Mouse (Mus musculus) CH12.LX (cell line): ENCODE results near the gene Agpat2. TPM values are rescaled to one million over a fixed set of nuclear protein-coding genes. Genes with fewer than 3 reads are reported as not detected.

Experiments
- DNase-seq: peaks from one replicate; pipeline ENCODE4 v3.0.0-alpha.2; 2013; ENCODE audit errors: extremely low read depth
- H3K27ac ChIP-seq: 2 replicates; pipeline ENCODE4 v1.5.1; 2012; ENCODE audit warnings: low read depth, mild to moderate bottlenecking, control low read depth, moderate library complexity; ENCODE audit not compliant: insufficient read depth
- H3K27me3 ChIP-seq: replicated peaks from 2 replicates; pipeline ENCODE3; 2012; ENCODE audit warnings: inconsistent platforms
- H3K36me3 ChIP-seq, 2 experiments: replicated peaks in 1 of 2; 2 replicates each; pipeline versions ENCODE3 to v1.6.1; 2012; ENCODE audit warnings: inconsistent platforms in 1 of 2, low read length in 1 of 2, mild to moderate bottlenecking in 1 of 2, mixed read lengths in 1 of 2, moderate library complexity in 1 of 2; ENCODE audit not compliant: control insufficient read depth in 1 of 2, insufficient read depth in 1 of 2
- H3K4me1 ChIP-seq, 2 experiments: 2 replicates each; pipeline ENCODE4 v1.6.1; 2012; ENCODE audit warnings: inconsistent platforms in 1 of 2, moderate library complexity in 1 of 2; ENCODE audit not compliant: insufficient read depth in 2 of 2, control insufficient read depth in 1 of 2
- H3K4me2 ChIP-seq: 2 replicates; pipeline ENCODE4 v1.6.1; 2012; ENCODE audit warnings: low read depth, mild to moderate bottlenecking, control low read depth; ENCODE audit not compliant: poor library complexity, insufficient read depth, severe bottlenecking
- H3K4me3 ChIP-seq, 3 experiments: fragments of 150-350 bp in 1 of 3; sonication (generic) in 1 of 3; replicated peaks in 1 of 3; 2 replicates each; pipeline versions ENCODE3 to v1.5.1; 2011 to 2012; ENCODE audit warnings: low read depth in 2 of 3, low read length in 2 of 3, mild to moderate bottlenecking in 2 of 3, moderate library complexity in 2 of 3, control low read depth in 1 of 3, improper control_type of control experiment in 1 of 3, inconsistent platforms in 1 of 3, mixed read lengths in 1 of 3; ENCODE audit not compliant: poor library complexity in 1 of 3
- H3K79me2 ChIP-seq: replicated peaks from 2 replicates; pipeline ENCODE4 v1.6.1; 2012; ENCODE audit warnings: mild to moderate bottlenecking, moderate library complexity; ENCODE audit not compliant: control insufficient read depth, poor library complexity, insufficient read depth, severe bottlenecking; ENCODE audit errors: extremely low read depth
- H3K9ac ChIP-seq: 2 replicates; pipeline ENCODE4 v1.6.1; 2012; ENCODE audit warnings: low read depth, mild to moderate bottlenecking, control low read depth, moderate library complexity; ENCODE audit not compliant: insufficient read depth
- H3K9me3 ChIP-seq: replicated peaks from 2 replicates; pipeline ENCODE3; 2012; ENCODE audit warnings: low read length, inconsistent platforms, mixed read lengths
- CHD1 ChIP-seq: IDR thresholded peaks from 2 replicates; pipeline ENCODE4 v1.6.1; 2012; ENCODE audit warnings: low read depth, low read length, improper control_type of control experiment, inconsistent platforms
- E2F4 ChIP-seq: IDR thresholded peaks from 2 replicates; pipeline ENCODE4 v1.6.1; 2011; ENCODE audit warnings: low read depth, low read length, improper control_type of control experiment; ENCODE audit not compliant: insufficient replicate concordance
- ELF1 ChIP-seq: IDR thresholded peaks from 2 replicates; pipeline ENCODE4 v1.6.1; 2014; ENCODE audit warnings: low read depth, mild to moderate bottlenecking, inconsistent platforms, low read length, improper control_type of control experiment
- GABPA ChIP-seq: IDR thresholded peaks from 2 replicates; pipeline ENCODE4 v1.6.1; 2012; ENCODE audit warnings: low read depth, low read length, improper control_type of control experiment, inconsistent platforms; ENCODE audit not compliant: insufficient replicate concordance
- JUN ChIP-seq: IDR thresholded peaks from 2 replicates; pipeline ENCODE4 v1.6.1; 2011; ENCODE audit warnings: low read depth, mild to moderate bottlenecking, low read length, improper control_type of control experiment, moderate library complexity; ENCODE audit not compliant: insufficient read depth
- KAT2A ChIP-seq: IDR thresholded peaks from 2 replicates; pipeline ENCODE4 v1.6.1; 2012; ENCODE audit warnings: low read length, improper control_type of control experiment, inconsistent platforms; ENCODE audit not compliant: insufficient replicate concordance
- MAZ ChIP-seq: IDR thresholded peaks from 2 replicates; pipeline ENCODE4 v1.6.1; 2012; ENCODE audit warnings: low read depth, mild to moderate bottlenecking, inconsistent platforms, low read length, improper control_type of control experiment, moderate library complexity
- MYC ChIP-seq: IDR thresholded peaks from 2 replicates; pipeline ENCODE4 v1.6.1; 2011; ENCODE audit warnings: low read depth, mild to moderate bottlenecking, improper control_type of control experiment, low read length
- NELFE ChIP-seq: IDR thresholded peaks from 2 replicates; pipeline ENCODE4 v1.6.1; 2011; ENCODE audit warnings: low read depth, low read length, improper control_type of control experiment
- PAX5 ChIP-seq: IDR thresholded peaks from 2 replicates; pipeline ENCODE4 v1.6.1; 2012; ENCODE audit warnings: low read length, inconsistent platforms, mixed read lengths
- POLR2A ChIP-seq: IDR thresholded peaks from 2 replicates; pipeline ENCODE4 v1.6.1; 2011; ENCODE audit warnings: low read depth, mild to moderate bottlenecking, improper control_type of control experiment, low read length
- POLR2AphosphoS2 ChIP-seq: IDR thresholded peaks from 2 replicates; pipeline ENCODE4 v1.6.1; 2011; ENCODE audit warnings: low read depth, low read length, improper control_type of control experiment
- RAD21 ChIP-seq: IDR thresholded peaks from 2 replicates; pipeline ENCODE4 v1.6.1; 2011; ENCODE audit warnings: low read depth, mild to moderate bottlenecking, low read length, improper control_type of control experiment, moderate library complexity
- RCOR1 ChIP-seq: conservative IDR thresholded peaks from 2 replicates; pipeline ENCODE4 v1.6.1; 2012; ENCODE audit warnings: low read depth, mild to moderate bottlenecking, inconsistent platforms, low read length, improper control_type of control experiment
- SIN3A ChIP-seq: IDR thresholded peaks from 2 replicates; pipeline ENCODE4 v1.6.1; 2012; ENCODE audit warnings: low read length, improper control_type of control experiment, inconsistent platforms
- SMC3 ChIP-seq: IDR thresholded peaks from 2 replicates; pipeline ENCODE4 v1.6.1; 2011; ENCODE audit warnings: low read depth, low read length, improper control_type of control experiment
- TBP ChIP-seq: conservative IDR thresholded peaks from 2 replicates; pipeline ENCODE4 v1.6.1; 2011; ENCODE audit warnings: low read depth, low read length, improper control_type of control experiment
- TCF12 ChIP-seq: IDR thresholded peaks from 2 replicates; pipeline ENCODE4 v1.6.1; 2014; ENCODE audit warnings: low read depth, mild to moderate bottlenecking, inconsistent platforms, low read length, improper control_type of control experiment
- USF1 ChIP-seq: IDR thresholded peaks from 2 replicates; pipeline ENCODE4 v1.6.1; 2014; ENCODE audit warnings: low read depth, mild to moderate bottlenecking, inconsistent platforms, low read length, improper control_type of control experiment
- USF2 ChIP-seq: conservative IDR thresholded peaks from 2 replicates; pipeline ENCODE4 v1.6.1; 2011; ENCODE audit warnings: low read depth, low read length, improper control_type of control experiment
- ZC3H11A ChIP-seq: IDR thresholded peaks from 2 replicates; pipeline ENCODE4 v1.6.1; 2012; ENCODE audit warnings: low read depth, mild to moderate bottlenecking, inconsistent platforms, low read length, improper control_type of control experiment
- ZMIZ1 ChIP-seq: IDR thresholded peaks from 2 replicates; pipeline ENCODE4 v1.6.1; 2012; ENCODE audit warnings: low read depth, mild to moderate bottlenecking, inconsistent platforms, low read length, improper control_type of control experiment
- dilution Hi-C: fragments of 300-500 bp; cut with MboI; formaldehyde crosslinking; loops from 2 replicates; pipeline ENCODE4 v1.14.3; 2020; ENCODE audit warnings: low sequenced_read_pairs; ENCODE audit not compliant: extremely low pct_unique_long_range_greater_than_20kb, extremely low pct_ligation_motif_present
- in situ Hi-C: fragments of 300-500 bp; cut with MboI; formaldehyde crosslinking; loops from 3 replicates; pipeline ENCODE4 v1.14.3; 2019; ENCODE audit warnings: low sequenced_read_pairs, low pct_ligation_motif_present, low pct_unique_long_range_greater_than_20kb, mixed read lengths
- polyA plus RNA-seq: library from polyadenylated mRNA; unstranded; fragments of >175 nt; gene quantifications from 2 replicates; pipeline ENCODE4 v1.2.1, GENCODE M21; 2012; ENCODE audit warnings: low read depth; ENCODE audit not compliant: insufficient read length
- total RNA-seq, 2 experiments: library from RNA; depleted of rRNA; stranded (reverse); fragments of 300-350 nt in 1 of 2; fragments of >200 nt in 1 of 2; gene quantifications; 2 replicates each; pipeline ENCODE4 v1.2.3; 2012 to 2014

Agpat2 gene
- total and polyA plus RNA-seq, 3 experiments, result 8.6 to 14.2 (median 9.5) TPM

- peaks cover 0 to 36% of the 10 kb centered on the region in 2 experiments for H3K36me3 ChIP-seq
Measured at GRCm38 (mm10) chr2:26595725-26596435, 8.3 kb downstream of the Agpat2 start.

GRCm38 (mm10) chr2:26594934-26595724 lies 9.1 kb downstream of the Agpat2 start:
- no peaks in the 10 kb centered on the region for H3K79me2 ChIP-seq
- TF ChIP-seq POLR2A, result no peak
- no peak for TF ChIP-seq TBP
- no peak for TF ChIP-seq TCF12
- TF ChIP-seq POLR2AphosphoS2, result no peak
- no peak for TF ChIP-seq NELFE
- no peak for TF ChIP-seq SMC3
- TF ChIP-seq MAZ, result no peak
- no peak for TF ChIP-seq SIN3A
- no peak for TF ChIP-seq ZMIZ1
- no peak for TF ChIP-seq CHD1
- no peak for TF ChIP-seq GABPA
- no peak for TF ChIP-seq MYC
- no peak for TF ChIP-seq JUN
- TF ChIP-seq ELF1, result no peak
- TF ChIP-seq USF1, result no peak
- no peak for TF ChIP-seq E2F4
- H3K27me3 ChIP-seq, result peaks cover 3% of the 10 kb centered on the region
- H3K9ac ChIP-seq, result no peak overlapping the region
- dilution Hi-C loops (no loop called here), in situ Hi-C loops (no loop called here)
- no peak overlapping the region for H3K4me2 ChIP-seq
- DNase-seq, result no peak
- H3K27ac ChIP-seq, result no peak overlapping the region
- H3K36me3 ChIP-seq, result peaks cover 0 to 42% of the 10 kb centered on the region in 2 experiments
- no peaks in the 10 kb centered on the region for H3K4me1 ChIP-seq
- H3K9me3 ChIP-seq, result no peaks in the 10 kb centered on the region
- no peak overlapping the region for H3K4me3 ChIP-seq

More at GRCm38 (mm10) chr2:26595725-26596435, 8.3 kb downstream of the Agpat2 start:
- no peak overlapping the region for H3K4me3 ChIP-seq
- dilution Hi-C loops, result no loop called here
- peaks cover 3% of the 10 kb centered on the region for H3K27me3 ChIP-seq
- H3K9ac ChIP-seq, result no peak overlapping the region
- no peaks in the 10 kb centered on the region for H3K4me1 ChIP-seq
- no peaks in the 10 kb centered on the region for H3K79me2 ChIP-seq
- no peak for DNase-seq
- no peak overlapping the region for H3K27ac ChIP-seq
- TF ChIP-seq RCOR1 (no peak), USF2 (no peak), ZMIZ1 (no peak), RAD21 (no peak), PAX5 (no peak), ZC3H11A (no peak), KAT2A (no peak), JUN (no peak)
- in situ Hi-C loops, result no loop called here
- no peak overlapping the region for H3K4me2 ChIP-seq
- H3K9me3 ChIP-seq, result no peaks in the 10 kb centered on the region
